Mouse (Mus musculus): ENCODE results near the gene 2310039H08Rik. TPM values are rescaled to one million over a fixed set of nuclear protein-coding genes. Genes with fewer than 3 reads are reported as not detected.
"Not testable (repeated sequence)": the region's sequence is repeated elsewhere in the genome, so short reads cannot be mapped to it uniquely, and the experiment has no call there.

2310039H08Rik gene
- polyA plus RNA-seq, 1 experiment: 13.9 TPM

DNA sequence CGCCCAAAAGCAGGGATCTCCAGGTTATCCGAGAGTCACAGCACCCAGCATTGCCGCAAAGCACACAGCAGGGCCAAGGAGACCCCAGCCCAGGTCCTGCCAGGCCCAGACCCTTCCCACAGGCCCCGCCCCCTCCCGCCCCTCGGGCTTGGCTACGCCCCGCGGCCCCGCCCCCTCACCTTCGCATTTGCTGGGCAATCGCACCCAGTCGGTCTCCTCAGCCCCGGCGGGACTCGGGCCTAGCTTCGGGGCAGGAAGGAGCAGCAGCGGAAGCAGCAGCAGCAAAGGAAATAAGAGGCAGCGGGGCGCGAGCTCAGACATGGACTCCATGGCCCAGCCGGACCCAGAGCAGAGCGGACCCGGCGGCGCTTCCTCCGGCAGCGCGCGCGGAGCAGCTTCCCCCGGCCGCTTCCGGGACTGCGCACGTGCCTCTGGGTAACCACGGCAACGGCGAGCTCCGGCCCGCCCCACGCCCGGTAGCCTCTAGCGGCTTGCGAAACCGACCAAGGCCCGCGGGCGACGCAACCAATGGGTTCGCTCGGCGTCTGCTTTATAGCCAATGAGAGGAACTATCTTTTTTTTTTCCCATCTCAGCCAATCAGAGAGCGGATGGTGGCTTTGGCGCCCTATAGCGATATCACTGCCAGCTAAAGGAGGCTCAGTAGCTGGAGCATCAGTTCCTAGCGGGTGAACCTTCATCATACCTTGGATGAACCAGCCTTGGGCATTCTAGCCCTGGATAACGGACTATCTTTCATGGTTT lies 20.5 kb upstream of the 2310039H08Rik start, which contains the start of gene Cnpy3:
Gene Cnpy3 (minus strand): TSS at position 421 of the 763 bp plus-strand sequence.
- Histone ChIP-seq H3K4me3 (ENCODE audit: insufficient read depth, low read length) (peak within 1 kb of the TSS; percentile 78), H3K4me1 (ENCODE audit: control insufficient read depth, insufficient read depth, low read length) (0 out of 2 replicates have a peak, but pooled peaks cover 5% of the 10 kb centered on the region), H3K27ac (ENCODE audit: insufficient read depth, low read length) (peak within 1 kb of the TSS; percentile 64)
- TF ChIP-seq CTCF (IDR thresholded peaks at IDR 0.05; ENCODE audit: borderline replicate concordance, insufficient read depth, low read length) (no peak), POLR2A (IDR thresholded peaks at IDR 0.05; ENCODE audit: low read depth, low read length) (peak; percentile 79)

GRCm38 (mm10) chr17:46758753-46759152 lies 13.7 kb upstream of the 2310039H08Rik start:
- TF ChIP-seq POLR2A (IDR thresholded peaks at IDR 0.05; ENCODE audit: low read depth, low read length) (no peak), CTCF (IDR thresholded peaks at IDR 0.05; ENCODE audit: borderline replicate concordance, insufficient read depth, low read length) (no peak)
- Histone ChIP-seq H3K27ac (ENCODE audit: insufficient read depth, low read length) (no peak overlapping the region), H3K4me3 (ENCODE audit: insufficient read depth, low read length) (no peak overlapping the region)

DNA sequence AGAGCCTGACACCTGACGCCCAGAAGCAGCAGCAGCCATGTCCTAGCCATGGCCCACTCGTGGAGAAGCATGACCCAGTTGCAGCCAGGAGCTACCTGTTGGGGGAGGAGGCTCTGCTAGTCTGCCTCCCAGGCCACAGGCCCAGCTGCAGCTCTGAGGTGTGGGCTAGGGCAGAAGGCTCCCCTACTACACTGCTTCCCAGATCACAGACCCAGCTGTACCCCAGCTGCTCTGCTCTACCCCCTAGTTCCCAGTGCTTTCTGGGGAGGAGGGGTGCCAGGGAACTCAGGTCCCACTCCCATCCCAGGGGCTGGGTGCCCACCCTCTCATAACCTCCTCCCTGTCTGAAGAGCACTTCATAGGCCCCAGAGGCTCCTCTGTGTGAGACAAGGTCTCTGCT lies 8.9 kb upstream of the 2310039H08Rik start, which contains the start of gene Ptcra:
Gene Ptcra (minus strand): TSS at position 169 of the 400 bp plus-strand sequence.
- Histone ChIP-seq H3K4me3 (ENCODE audit: insufficient read depth, low read length) (no peak within 1 kb of the TSS), H3K27ac (ENCODE audit: insufficient read depth, low read length) (no peak within 1 kb of the TSS), H3K4me1 (ENCODE audit: control insufficient read depth, insufficient read depth, low read length) (no peaks in the 10 kb centered on the region)
- TF ChIP-seq CTCF (IDR thresholded peaks at IDR 0.05; ENCODE audit: borderline replicate concordance, insufficient read depth, low read length) (no peak), POLR2A (IDR thresholded peaks at IDR 0.05; ENCODE audit: low read depth, low read length) (no peak)

More at GRCm38 (mm10) chr17:46758753-46759152, 13.7 kb upstream of the 2310039H08Rik start:
- H3K4me1 ChIP-seq (ENCODE audit: control insufficient read depth, insufficient read depth, low read length): no peaks in the 10 kb centered on the region

- not testable (repeated sequence) for H3K4me3 ChIP-seq (ENCODE audit: insufficient read depth, low read length); H3K27ac ChIP-seq (ENCODE audit: insufficient read depth, low read length); H3K4me1 ChIP-seq (ENCODE audit: control insufficient read depth, insufficient read depth, low read length)
These were observed 7.5 kb upstream of the 2310039H08Rik start for GRCm38 (mm10) chr17:46764916-46765315.

- Histone ChIP-seq H3K4me1 (ENCODE audit: control insufficient read depth, insufficient read depth, low read length) (no peaks in the 10 kb centered on the region), H3K4me3 (ENCODE audit: insufficient read depth, low read length) (no peak overlapping the region), H3K27ac (ENCODE audit: insufficient read depth, low read length) (no peak overlapping the region)
- TF ChIP-seq POLR2A (IDR thresholded peaks at IDR 0.05; ENCODE audit: low read depth, low read length): no peak
- TF ChIP-seq CTCF (IDR thresholded peaks at IDR 0.05; ENCODE audit: borderline replicate concordance, insufficient read depth, low read length): no peak
These were observed 4.6 kb upstream of the 2310039H08Rik start for GRCm38 (mm10) chr17:46767868-46768267.

DNA sequence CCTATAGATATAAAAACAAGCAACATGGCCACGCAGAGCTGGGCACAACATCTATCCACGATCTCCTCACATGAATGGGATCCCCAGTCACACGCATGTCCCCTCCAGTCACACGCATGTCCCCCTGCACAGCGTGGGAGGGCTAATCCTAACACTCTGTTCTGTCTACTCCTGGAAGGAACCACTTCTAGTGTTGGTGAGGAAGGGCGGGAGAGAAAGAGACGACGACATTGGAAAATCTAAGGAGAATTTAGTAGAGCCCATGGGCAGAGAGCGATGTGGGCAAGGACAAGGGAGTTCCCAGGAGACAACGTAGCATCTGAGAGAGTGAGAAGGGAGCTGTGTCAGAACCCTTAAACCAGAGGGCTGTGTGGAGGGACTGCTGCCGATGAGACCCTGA lies 1.9 kb upstream of the 2310039H08Rik start:
- no peak overlapping the region for H3K4me3 ChIP-seq (ENCODE audit: insufficient read depth, low read length)
- no peak overlapping the region for H3K27ac ChIP-seq (ENCODE audit: insufficient read depth, low read length)
- no peaks in the 10 kb centered on the region for H3K4me1 ChIP-seq (ENCODE audit: control insufficient read depth, insufficient read depth, low read length)
- TF ChIP-seq POLR2A (IDR thresholded peaks at IDR 0.05; ENCODE audit: low read depth, low read length) (no peak), CTCF (IDR thresholded peaks at IDR 0.05; ENCODE audit: borderline replicate concordance, insufficient read depth, low read length) (no peak)

DNA sequence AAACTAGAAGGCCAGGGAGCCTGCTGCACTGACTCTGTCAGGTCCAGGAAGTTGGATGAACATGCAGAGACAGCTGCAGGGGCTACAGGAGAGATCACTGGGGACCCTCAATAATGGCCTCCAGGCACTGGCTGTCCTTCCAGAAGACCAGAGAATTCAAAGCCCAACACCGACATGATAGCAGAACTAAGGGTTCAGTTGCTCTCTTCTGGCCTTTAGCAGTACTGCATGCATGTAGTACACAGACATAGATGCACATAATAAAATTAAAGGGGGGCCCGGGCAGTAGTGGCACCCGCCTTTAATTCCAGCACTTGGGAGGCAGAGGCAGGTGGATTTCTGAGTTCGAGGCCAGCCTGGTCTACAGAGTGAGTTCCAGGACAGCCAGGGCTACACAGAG lies 1.4 kb upstream of the 2310039H08Rik start:
- H3K4me3 ChIP-seq (ENCODE audit: insufficient read depth, low read length): no peak overlapping the region
- no peaks in the 10 kb centered on the region for H3K4me1 ChIP-seq (ENCODE audit: control insufficient read depth, insufficient read depth, low read length)
- TF ChIP-seq CTCF (IDR thresholded peaks at IDR 0.05; ENCODE audit: borderline replicate concordance, insufficient read depth, low read length) (no peak), POLR2A (IDR thresholded peaks at IDR 0.05; ENCODE audit: low read depth, low read length) (no peak)
- no peak overlapping the region for H3K27ac ChIP-seq (ENCODE audit: insufficient read depth, low read length)

- Histone ChIP-seq H3K27ac (ENCODE audit: insufficient read depth, low read length) (no peak overlapping the region; the same call in 1 of the 2 replicates), H3K4me1 (ENCODE audit: control insufficient read depth, insufficient read depth, low read length) (no peaks in the 10 kb centered on the region), H3K4me3 (ENCODE audit: insufficient read depth, low read length) (peak overlapping the region; percentile 93)
- TF ChIP-seq CTCF (IDR thresholded peaks at IDR 0.05; ENCODE audit: borderline replicate concordance, insufficient read depth, low read length) (no peak), POLR2A (IDR thresholded peaks at IDR 0.05; ENCODE audit: low read depth, low read length) (no peak)
These were observed 819 bp upstream of the 2310039H08Rik start for GRCm38 (mm10) chr17:46771616-46772015.

- H3K4me1 ChIP-seq (ENCODE audit: control insufficient read depth, insufficient read depth, low read length): no peaks in the 10 kb centered on the region
- TF ChIP-seq CTCF (IDR thresholded peaks at IDR 0.05; ENCODE audit: borderline replicate concordance, insufficient read depth, low read length) (no peak), POLR2A (IDR thresholded peaks at IDR 0.05; ENCODE audit: low read depth, low read length) (no peak)
- H3K4me3 ChIP-seq (ENCODE audit: insufficient read depth, low read length): peak overlapping the region; percentile 93
- peak overlapping the region; percentile 21 for H3K27ac ChIP-seq (ENCODE audit: insufficient read depth, low read length)
These were observed 414 bp upstream of the 2310039H08Rik start for GRCm38 (mm10) chr17:46772038-46772403.

- peak overlapping the region; percentile 87 for H3K27ac ChIP-seq (ENCODE audit: insufficient read depth, low read length)
- peak overlapping the region; percentile 93 for H3K4me3 ChIP-seq (ENCODE audit: insufficient read depth, low read length)
- no peaks in the 10 kb centered on the region for H3K4me1 ChIP-seq (ENCODE audit: control insufficient read depth, insufficient read depth, low read length)
- TF ChIP-seq CTCF (IDR thresholded peaks at IDR 0.05; ENCODE audit: borderline replicate concordance, insufficient read depth, low read length) (0 out of 2 replicates have a peak, but pooled peaks have one; percentile 3), POLR2A (IDR thresholded peaks at IDR 0.05; ENCODE audit: low read depth, low read length) (peak; percentile 47)
These were observed 1.1 kb downstream of the 2310039H08Rik start for GRCm38 (mm10) chr17:46773278-46774130.
